In the genomic region with DNA sequence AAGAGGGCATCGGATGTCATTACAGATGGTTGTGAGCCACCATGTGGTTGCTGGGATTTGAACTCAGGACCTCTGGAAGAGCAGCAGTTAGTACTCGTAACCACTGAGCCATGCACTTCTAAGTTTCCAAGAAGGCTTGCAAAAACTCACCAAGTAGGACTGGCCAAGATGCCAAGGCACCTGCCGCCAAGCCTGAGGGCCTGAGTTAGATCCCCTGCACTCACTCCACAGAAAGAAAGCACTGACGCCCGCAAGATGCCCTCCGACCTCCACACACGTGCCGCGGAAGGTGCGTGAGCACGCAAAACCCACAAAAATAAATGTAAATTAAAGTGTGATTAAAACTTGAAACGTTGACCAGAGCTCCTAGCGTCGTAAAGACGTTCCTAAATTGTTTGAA, we compare ENCODE assay signal across 9 mouse cellular contexts. TPM values are rescaled to one million over a fixed set of nuclear protein-coding genes. Genes with fewer than 3 reads are reported as not detected.
DNase-seq lines count a peak whose midpoint lies in the region; ATAC-seq and TF ChIP-seq lines count a peak whose summit lies in the region.
"Had no signal": no experiment of that assay in that cellular context is flagged by ENCODE, and none has a peak within 500 bp of the region (broad histone marks: within the 10 kb centered on the region; RNA-seq: fewer than 3 reads in every experiment).

No protein-coding gene starts in this region.

- intact Hi-C loops in heart, postnatal 14 days (cut with DNase I): no loop called here
- intact Hi-C loops in left cerebral cortex, postnatal 14 days (cut with DNase I): no loop called here

- no peak for ATAC-seq in heart, postnatal 0 days (ENCODE audit: insufficient read depth, low read depth)
- ATAC-seq in hindbrain, embryonic 13.5 days (ENCODE audit: low FRiP score): peak; percentile 26; the same call in 1 of the 2 replicates

- TF ChIP-seq CTCF in heart, postnatal 0 days (IDR thresholded peaks at IDR 0.05; ENCODE audit: low read depth): no peak

- no peak for TF ChIP-seq EP300 in heart, postnatal 0 days (IDR thresholded peaks at IDR 0.05; ENCODE audit: low read depth)

- DNase-seq in heart, postnatal 0 days (ENCODE audit: low spot score): no peak
- DNase-seq in heart, postnatal 14 days: no peak
- DNase-seq in midbrain, embryonic 10.5 days (ENCODE audit: low spot score): peak; percentile 23
- no peak for DNase-seq in ovary, adult 18-20 months (ENCODE audit: low spot score)
- DNase-seq in frontal cortex, postnatal 36 days (ENCODE audit: low spot score in 2 of 2): no peak
- DNase-seq in left cerebral cortex, postnatal 14 days (ENCODE audit: low spot score in 2 of 2): no peak

- H3K9ac ChIP-seq in heart, postnatal 0 days (replicated peaks; ENCODE audit: low read depth, low read length): no peak overlapping the region
- peak overlapping the region; percentile 94 for H3K9ac ChIP-seq in hindbrain, embryonic 13.5 days

- no peaks in the 10 kb centered on the region for H3K9me3 ChIP-seq in heart, postnatal 0 days (replicated peaks; ENCODE audit: control insufficient read depth, low read length)
- 0 out of 2 replicates have a peak, but pooled peaks cover 3% of the 10 kb centered on the region for H3K9me3 ChIP-seq in hindbrain, embryonic 13.5 days
- no peaks in the 10 kb centered on the region for H3K9me3 ChIP-seq in midbrain, embryonic 10.5 days (replicated peaks)

- H3K4me1 ChIP-seq in heart, postnatal 0 days (ENCODE audit: control insufficient read depth, insufficient read depth): peaks cover 11% of the 10 kb centered on the region; the same call in 1 of the 2 replicates
- peaks cover 10% of the 10 kb centered on the region; the same call in 1 of the 2 replicates for H3K4me1 ChIP-seq in brown adipose tissue, adult 24 weeks (ENCODE audit: control insufficient read depth, insufficient read depth, insufficient read length, low read length)
- H3K4me1 ChIP-seq in hindbrain, embryonic 13.5 days (replicated peaks): peaks cover 30% of the 10 kb centered on the region
- peaks cover 38% of the 10 kb centered on the region for H3K4me1 ChIP-seq in midbrain, embryonic 10.5 days

- no peaks in the 10 kb centered on the region for H3K27me3 ChIP-seq in heart, postnatal 0 days (ENCODE audit: control insufficient read depth, insufficient read depth, low read length)
- no peaks in the 10 kb centered on the region for H3K27me3 ChIP-seq in hindbrain, embryonic 13.5 days
- no peaks in the 10 kb centered on the region for H3K27me3 ChIP-seq in midbrain, embryonic 10.5 days (ENCODE audit: low read depth, poor library complexity, severe bottlenecking)
- H3K27me3 ChIP-seq: Patski had no signal

- H3K36me3 ChIP-seq in heart, postnatal 0 days (replicated peaks; ENCODE audit: control insufficient read depth, insufficient read depth, low read length): no peaks in the 10 kb centered on the region
- peaks cover 2% of the 10 kb centered on the region; the same call in 1 of the 2 replicates for H3K36me3 ChIP-seq in hindbrain, embryonic 13.5 days
- H3K36me3 ChIP-seq in midbrain, embryonic 10.5 days: peaks cover 12% of the 10 kb centered on the region

- H3K4me3 ChIP-seq in heart, postnatal 0 days (ENCODE audit: low read depth, low read length): peak overlapping the region; percentile 87
- peak overlapping the region; percentile 59 for H3K4me3 ChIP-seq in brown adipose tissue, adult 24 weeks (ENCODE audit: insufficient read depth, low read depth, low read length)
- H3K4me3 ChIP-seq in hindbrain, embryonic 13.5 days: peak overlapping the region; percentile 98
- peak overlapping the region; percentile 96 for H3K4me3 ChIP-seq in midbrain, embryonic 10.5 days

- 26% methylated on average over 15 of the region's 15 CpGs for WGBS in heart, postnatal 0 days
- WGBS in hindbrain, embryonic 13.5 days: 31% methylated on average over 15 of the region's 15 CpGs
- WGBS in midbrain, embryonic 10.5 days: 38% methylated on average over 15 of the region's 15 CpGs

- H3K4me2 ChIP-seq in heart, postnatal 0 days (ENCODE audit: low read depth, low read length): peak overlapping the region; percentile 95
- peak overlapping the region; percentile 82 for H3K4me2 ChIP-seq in hindbrain, embryonic 13.5 days

- no peak overlapping the region for H3K27ac ChIP-seq in heart, postnatal 0 days (ENCODE audit: low read depth)
- no peak overlapping the region for H3K27ac ChIP-seq in brown adipose tissue, adult 24 weeks (replicated peaks; ENCODE audit: low read depth, low read length)
- peak overlapping the region; percentile 86; the same call in 1 of the 2 replicates for H3K27ac ChIP-seq in hindbrain, embryonic 13.5 days
- peak overlapping the region; percentile 91; the same call in 1 of the 2 replicates for H3K27ac ChIP-seq in midbrain, embryonic 10.5 days (replicated peaks)

RNA-seq across cellular contexts. Expression of a gene that starts 0.6 kb away (rescaled TPM):
- total RNA-seq in heart, postnatal 0 days (2014; rRNA removed; ENCODE audit: low replicate concordance): 50.4 and 57.5 TPM in 2 replicates
- 25.2 and 26.1 TPM in 2 replicates for polyA plus RNA-seq in heart, postnatal 0 days (2015; fragmentation: Nextera tagmentation; extraction: Ambion mirVana)
- 10 to 100 TPM; 64.2 to 74.3 TPM for total RNA-seq in heart, postnatal 14 days (2021)
- 66.8 and 68.6 TPM in 2 replicates for polyA plus RNA-seq in brown adipose tissue, adult 24 weeks (2012; ENCODE audit: insufficient read depth, insufficient read length, missing spikeins)
- polyA plus RNA-seq in hindbrain, embryonic 13.5 days (2015; fragmentation: Nextera tagmentation; extraction: Ambion mirVana): 41.3 and 42.6 TPM in 2 replicates
- polyA plus RNA-seq in midbrain, embryonic 10.5 days (2016; fragmentation: Nextera tagmentation; extraction: Ambion mirVana): 35.8 and 36.4 TPM in 2 replicates
- 10 to 100 TPM; 76.4 to 81.0 TPM for total RNA-seq in left cerebral cortex, postnatal 14 days (2021)

RNA-seq across cellular contexts. Expression of a gene that starts 13.2 kb away (rescaled TPM):
- total RNA-seq in heart, postnatal 0 days (2014; rRNA removed; ENCODE audit: low replicate concordance): 0.58 and 14.7 TPM in 2 replicates
- polyA plus RNA-seq in heart, postnatal 0 days (2015; fragmentation: Nextera tagmentation; extraction: Ambion mirVana): 1.1 and 1.2 TPM in 2 replicates
- total RNA-seq in heart, postnatal 14 days (2021): 1 to 10 TPM; 1.8 to 2.2 TPM
- 0.24 TPM in 1 of 2 replicates, not detected in the other for polyA plus RNA-seq in brown adipose tissue, adult 24 weeks (2012; ENCODE audit: insufficient read depth, insufficient read length, missing spikeins)
- polyA plus RNA-seq in hindbrain, embryonic 13.5 days (2015; fragmentation: Nextera tagmentation; extraction: Ambion mirVana): 12.6 and 13.6 TPM in 2 replicates
- polyA plus RNA-seq in midbrain, embryonic 10.5 days (2016; fragmentation: Nextera tagmentation; extraction: Ambion mirVana): 1.1 and 2.2 TPM in 2 replicates
- 10 to 100 TPM; 72.0 to 79.1 TPM for total RNA-seq in left cerebral cortex, postnatal 14 days (2021)

Comparison
In these comparisons a context has a peak if more than half of its experiments do, and no peak if none do; other contexts are left out.
1. H3K27ac ChIP-seq: peak in hindbrain, embryonic 13.5 days (single experiment) and midbrain, embryonic 10.5 days (single experiment); none in heart, postnatal 0 days (single experiment) and brown adipose tissue, adult 24 weeks (single experiment).
2. Peak in every context shown above with its lines, with median percentiles within 50 percentile points of each other: H3K4me3 ChIP-seq.